Mouse (Mus musculus): ENCODE data around the gene Nkx2-1. TPM values are rescaled to one million over a fixed set of nuclear protein-coding genes. Genes with fewer than 3 reads are reported as not detected.

Nkx2-1 gene
- polyA plus RNA-seq, 1 experiment from 2014 or later: 68.7 TPM

DNA sequence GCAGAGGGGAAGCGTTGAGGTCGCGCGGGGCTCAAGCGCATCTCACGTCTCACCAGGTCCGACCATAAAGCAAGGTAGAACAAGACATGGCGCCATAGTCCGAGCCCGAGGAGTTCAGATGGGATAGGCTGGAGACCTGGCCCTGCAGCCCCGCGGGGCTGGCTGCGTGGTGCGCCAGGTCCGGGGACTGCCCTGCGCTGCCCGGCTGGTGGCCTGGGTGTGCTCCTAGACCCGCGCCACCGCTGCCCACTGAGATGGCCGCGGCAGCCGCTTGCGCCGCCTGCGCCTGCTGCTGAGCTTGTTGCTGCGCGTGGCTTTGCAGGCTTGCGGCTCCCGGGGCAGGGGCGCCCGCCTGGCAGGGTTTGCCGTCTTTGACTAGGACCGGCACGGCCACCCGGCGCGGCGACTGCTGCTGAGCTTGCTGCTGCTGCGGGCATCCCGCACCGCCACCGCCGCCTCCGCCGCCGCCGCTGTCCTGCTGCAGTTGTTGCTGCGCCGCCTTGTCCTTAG is 3.7 kb downstream of the Nkx2-1 start:
- TF ChIP-seq CTCF (IDR thresholded peaks at IDR 0.05) (no peak), EP300 (IDR thresholded peaks at IDR 0.05) (no peak)
- ATAC-seq: no peak
- H3K4me3 ChIP-seq (ENCODE audit: low read depth, low read length): peak overlapping the region; percentile 60
- no peaks in the 10 kb centered on the region for H3K9me3 ChIP-seq (ENCODE audit: low read length)
- no peaks in the 10 kb centered on the region for H3K4me1 ChIP-seq (ENCODE audit: insufficient read depth, low read depth, low read length)
- 1% methylated on average over 39 of the region's 50 CpGs for WGBS
- H3K27me3 ChIP-seq (replicated peaks; ENCODE audit: insufficient read depth, low read length): peaks cover 29% of the 10 kb centered on the region; the same call in 1 of the 2 replicates
- peak overlapping the region; percentile 92 for H3K9ac ChIP-seq (replicated peaks; ENCODE audit: low read depth)
- H3K4me2 ChIP-seq (replicated peaks; ENCODE audit: low read depth, low read length): peak overlapping the region; percentile 22
- H3K27ac ChIP-seq (ENCODE audit: low read length): peak overlapping the region; percentile 96
- no peaks in the 10 kb centered on the region for H3K36me3 ChIP-seq (ENCODE audit: insufficient read depth, low read length)
- DNase-seq (ENCODE audit: low spot score): peak; percentile 17

DNA sequence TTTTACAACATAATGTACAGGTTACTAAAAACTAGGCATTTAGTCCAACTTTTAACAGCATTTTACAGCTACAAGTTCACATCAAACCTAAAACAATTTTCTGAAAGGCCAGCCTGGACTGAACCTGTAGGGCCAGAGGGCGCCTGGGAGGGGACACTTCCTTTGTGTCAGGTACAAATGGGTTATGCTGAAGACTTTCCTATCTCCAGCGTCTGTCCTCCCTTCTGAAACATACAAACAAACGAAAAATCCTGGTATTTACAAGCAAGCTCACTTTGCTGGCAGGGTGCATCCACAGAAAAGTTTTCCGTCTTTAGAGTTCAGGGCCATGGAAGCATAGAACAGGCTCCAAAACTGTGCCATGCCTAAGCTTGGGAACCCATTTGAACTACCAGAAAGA is 4.6 kb downstream of the Nkx2-1 start:
- peak; percentile 6 for DNase-seq (ENCODE audit: low spot score)
- TF ChIP-seq CTCF (IDR thresholded peaks at IDR 0.05): no peak
- no peak for TF ChIP-seq EP300 (IDR thresholded peaks at IDR 0.05)
- H3K27ac ChIP-seq (ENCODE audit: low read length): peak overlapping the region; percentile 96
- H3K4me1 ChIP-seq (ENCODE audit: insufficient read depth, low read depth, low read length): no peaks in the 10 kb centered on the region
- peak overlapping the region; percentile 54 for H3K4me2 ChIP-seq (replicated peaks; ENCODE audit: low read depth, low read length)
- no peaks in the 10 kb centered on the region for H3K36me3 ChIP-seq (ENCODE audit: insufficient read depth, low read length)
- no peak for ATAC-seq
- peak overlapping the region; percentile 60 for H3K4me3 ChIP-seq (ENCODE audit: low read depth, low read length)
- H3K9ac ChIP-seq (replicated peaks; ENCODE audit: low read depth): peak overlapping the region; percentile 84
- WGBS: 2% methylated on average over 4 of the region's 4 CpGs
- no peaks in the 10 kb centered on the region for H3K9me3 ChIP-seq (ENCODE audit: low read length)
- H3K27me3 ChIP-seq (replicated peaks; ENCODE audit: insufficient read depth, low read length): peaks cover 25% of the 10 kb centered on the region; the same call in 1 of the 2 replicates

DNA sequence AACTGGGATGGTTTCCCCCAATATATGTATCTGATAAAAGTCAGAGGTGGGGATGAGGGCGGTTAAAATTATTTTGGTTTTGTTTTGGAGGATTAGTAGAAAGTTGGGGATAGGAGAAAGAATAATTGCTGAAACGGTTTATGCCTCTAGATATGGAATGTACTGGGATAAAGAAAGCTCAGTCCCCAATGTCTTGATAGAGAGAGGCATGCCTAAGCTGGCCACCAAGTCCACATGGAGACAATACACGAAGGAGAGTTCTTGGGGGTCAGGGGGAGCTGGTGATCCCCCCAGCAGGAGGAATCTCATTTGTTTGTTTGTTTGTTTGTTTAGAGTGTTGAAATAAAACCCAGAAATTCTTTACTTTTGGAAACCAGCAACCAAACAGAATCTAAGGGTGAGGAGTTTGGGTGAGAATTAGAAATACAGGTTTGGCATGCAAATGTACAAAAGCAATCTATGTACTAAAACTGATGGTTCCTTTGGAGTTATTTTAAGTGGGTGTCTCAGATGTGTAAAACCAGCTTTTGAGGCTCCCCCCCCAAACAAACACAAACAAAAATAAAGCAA is 5.6 kb downstream of the Nkx2-1 start:
- TF ChIP-seq EP300 (IDR thresholded peaks at IDR 0.05) (no peak), CTCF (IDR thresholded peaks at IDR 0.05) (no peak)
- DNase-seq (ENCODE audit: low spot score) (no peak), ATAC-seq (no peak)
- Histone ChIP-seq H3K9me3 (ENCODE audit: low read length) (no peaks in the 10 kb centered on the region), H3K4me3 (ENCODE audit: low read depth, low read length) (peak overlapping the region; percentile 60), H3K36me3 (ENCODE audit: insufficient read depth, low read length) (no peaks in the 10 kb centered on the region), H3K27ac (ENCODE audit: low read length) (peak overlapping the region; percentile 96), H3K4me2 (replicated peaks; ENCODE audit: low read depth, low read length) (peak overlapping the region; percentile 54), H3K27me3 (replicated peaks; ENCODE audit: insufficient read depth, low read length) (peaks cover 32% of the 10 kb centered on the region; the same call in 1 of the 2 replicates), H3K4me1 (ENCODE audit: insufficient read depth, low read depth, low read length) (no peaks in the 10 kb centered on the region), H3K9ac (replicated peaks; ENCODE audit: low read depth) (peak overlapping the region; percentile 84)
- WGBS: 1% methylated on average over 3 of the region's 3 CpGs

DNA sequence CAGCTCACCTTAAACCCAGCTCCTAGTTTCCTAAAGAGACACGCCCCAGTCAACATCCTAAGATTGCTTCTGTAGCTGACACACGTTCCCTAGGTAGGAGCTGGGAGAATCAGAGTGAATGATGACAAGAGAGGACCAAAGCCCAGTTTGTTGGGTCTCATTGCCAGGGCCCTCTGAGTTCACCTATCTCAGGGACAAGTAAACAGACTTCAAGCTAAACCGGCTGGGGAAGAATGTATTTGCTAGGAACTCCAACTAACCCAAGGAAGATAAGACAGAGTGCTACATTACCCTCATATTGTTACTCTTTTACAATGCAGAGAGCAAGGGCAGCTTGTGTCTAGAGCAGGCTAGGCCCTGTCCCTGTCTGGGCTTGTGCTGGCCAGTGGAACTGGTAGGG is 6.8 kb downstream of the Nkx2-1 start:
- Histone ChIP-seq H3K4me2 (replicated peaks; ENCODE audit: low read depth, low read length) (peak overlapping the region; percentile 54), H3K4me3 (ENCODE audit: low read depth, low read length) (peak overlapping the region; percentile 46), H3K27ac (ENCODE audit: low read length) (peak overlapping the region; percentile 96), H3K4me1 (ENCODE audit: insufficient read depth, low read depth, low read length) (no peaks in the 10 kb centered on the region), H3K9ac (replicated peaks; ENCODE audit: low read depth) (peak overlapping the region; percentile 84), H3K9me3 (ENCODE audit: low read length) (no peaks in the 10 kb centered on the region), H3K36me3 (ENCODE audit: insufficient read depth, low read length) (no peaks in the 10 kb centered on the region), H3K27me3 (replicated peaks; ENCODE audit: insufficient read depth, low read length) (peaks cover 27% of the 10 kb centered on the region; the same call in 1 of the 2 replicates)
- peak; percentile 25 for ATAC-seq
- DNase-seq (ENCODE audit: low spot score): peak; percentile 60
- TF ChIP-seq CTCF (IDR thresholded peaks at IDR 0.05): no peak
- TF ChIP-seq EP300 (IDR thresholded peaks at IDR 0.05): no peak
- WGBS: 3% methylated on average over 3 of the region's 3 CpGs

DNA sequence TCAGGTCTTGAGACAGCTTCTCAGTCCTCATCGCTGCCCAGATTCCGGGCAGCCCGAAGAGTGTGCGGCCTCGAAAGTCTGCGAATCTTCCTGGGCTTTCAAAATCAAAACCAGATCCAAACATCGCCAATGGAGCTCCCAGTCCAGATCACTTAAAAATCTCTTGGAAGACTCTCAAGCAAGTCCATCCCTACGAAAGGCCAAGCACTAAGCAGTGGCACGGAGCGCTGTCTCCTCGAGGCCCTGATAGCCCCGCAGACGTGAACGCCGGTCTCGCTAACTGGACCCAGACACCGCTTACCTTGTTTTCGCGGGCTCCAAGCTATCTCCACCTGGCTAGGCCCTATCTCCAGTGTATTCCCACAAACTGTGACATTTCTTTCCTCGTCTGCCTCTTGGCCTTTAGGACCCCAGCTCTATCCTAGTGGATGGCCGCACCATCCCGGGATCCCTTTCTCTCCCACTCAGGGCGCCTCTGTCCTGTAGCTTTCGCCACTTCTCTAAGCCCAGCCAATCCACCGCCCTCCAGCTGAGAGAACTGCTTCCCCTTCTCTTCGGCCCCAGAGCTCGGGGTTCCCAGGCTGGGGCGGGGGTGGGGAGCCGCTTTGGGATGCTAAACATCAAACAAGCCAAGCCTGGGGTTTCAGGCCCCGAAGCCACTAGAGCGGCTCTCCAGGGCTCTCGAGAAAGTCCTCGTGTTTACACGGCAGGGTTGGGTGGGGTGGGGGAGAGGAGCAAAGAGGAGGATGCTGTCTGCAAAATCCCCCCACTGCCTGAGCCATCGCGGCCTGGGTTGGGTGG is 7.6 kb downstream of the Nkx2-1 start:
- H3K27me3 ChIP-seq (replicated peaks; ENCODE audit: insufficient read depth, low read length): peaks cover 27% of the 10 kb centered on the region; the same call in 1 of the 2 replicates
- peak overlapping the region; percentile 96 for H3K27ac ChIP-seq (ENCODE audit: low read length)
- H3K4me1 ChIP-seq (ENCODE audit: insufficient read depth, low read depth, low read length): no peaks in the 10 kb centered on the region
- ATAC-seq: peak; percentile 72
- peak; percentile 73 for DNase-seq (ENCODE audit: low spot score)
- H3K9me3 ChIP-seq (ENCODE audit: low read length): no peaks in the 10 kb centered on the region
- TF ChIP-seq CTCF (IDR thresholded peaks at IDR 0.05) (no peak), EP300 (IDR thresholded peaks at IDR 0.05) (peak; percentile 58; the same call in 1 of the 2 replicates)
- no peaks in the 10 kb centered on the region for H3K36me3 ChIP-seq (ENCODE audit: insufficient read depth, low read length)
- WGBS: under 1% methylated on average over 36 of the region's 36 CpGs
- peak overlapping the region; percentile 84 for H3K9ac ChIP-seq (replicated peaks; ENCODE audit: low read depth)
- H3K4me2 ChIP-seq (replicated peaks; ENCODE audit: low read depth, low read length): peak overlapping the region; percentile 54
- H3K4me3 ChIP-seq (ENCODE audit: low read depth, low read length): peak overlapping the region; percentile 46

DNA sequence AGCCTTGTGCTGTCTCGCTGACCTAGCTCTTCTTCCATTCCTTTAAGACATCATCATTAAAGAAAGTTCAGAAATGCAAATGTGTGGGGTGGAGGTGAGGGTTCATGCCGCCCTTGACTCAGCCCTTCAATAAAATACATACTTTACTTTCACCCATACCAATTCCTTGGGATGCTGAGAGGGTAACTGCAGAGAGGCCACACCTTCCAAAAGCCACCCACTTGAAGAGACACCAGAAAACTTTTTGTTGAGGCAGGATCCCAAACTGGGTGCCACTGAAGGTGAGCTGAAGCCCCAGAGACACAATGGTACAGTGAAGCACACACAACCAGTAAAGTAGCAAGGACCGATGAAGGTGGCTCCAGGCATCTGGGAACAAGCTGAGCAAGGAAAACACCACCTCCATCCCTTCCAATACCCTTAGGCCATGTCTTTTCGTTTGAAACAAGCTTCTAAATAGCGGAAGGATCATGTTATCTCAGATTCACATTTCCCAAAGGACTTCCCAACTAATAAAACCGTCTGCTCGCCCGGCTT is 8.6 kb downstream of the Nkx2-1 start:
- no peaks in the 10 kb centered on the region for H3K36me3 ChIP-seq (ENCODE audit: insufficient read depth, low read length)
- 4% methylated on average over 8 of the region's 8 CpGs for whole genome bisulfite sequencing
- H3K4me1 ChIP-seq (ENCODE audit: insufficient read depth, low read depth, low read length): no peaks in the 10 kb centered on the region
- peaks cover 17% of the 10 kb centered on the region; the same call in 1 of the 2 replicates for H3K27me3 ChIP-seq (replicated peaks; ENCODE audit: insufficient read depth, low read length)
- H3K9ac ChIP-seq (replicated peaks; ENCODE audit: low read depth): peak overlapping the region; percentile 84
- H3K4me3 ChIP-seq (ENCODE audit: low read depth, low read length): peak overlapping the region; percentile 46
- peak; percentile 40 for DNase-seq (ENCODE audit: low spot score)
- no peaks in the 10 kb centered on the region for H3K9me3 ChIP-seq (ENCODE audit: low read length)
- ATAC-seq: no peak; the same call in 1 of the 2 replicates
- H3K27ac ChIP-seq (ENCODE audit: low read length): peak overlapping the region; percentile 96
- H3K4me2 ChIP-seq (replicated peaks; ENCODE audit: low read depth, low read length): peak overlapping the region; percentile 54
- TF ChIP-seq CTCF (IDR thresholded peaks at IDR 0.05): no peak
- no peak for TF ChIP-seq EP300 (IDR thresholded peaks at IDR 0.05)
